Mouse (Mus musculus): ENCODE results near the gene Slc9a3r1. TPM values are rescaled to one million over a fixed set of nuclear protein-coding genes. Genes with fewer than 3 reads are reported as not detected.

Gene Slc9a3r1
- polyA plus RNA-seq, 1 experiment from 2014 or later: 165 TPM

DNA sequence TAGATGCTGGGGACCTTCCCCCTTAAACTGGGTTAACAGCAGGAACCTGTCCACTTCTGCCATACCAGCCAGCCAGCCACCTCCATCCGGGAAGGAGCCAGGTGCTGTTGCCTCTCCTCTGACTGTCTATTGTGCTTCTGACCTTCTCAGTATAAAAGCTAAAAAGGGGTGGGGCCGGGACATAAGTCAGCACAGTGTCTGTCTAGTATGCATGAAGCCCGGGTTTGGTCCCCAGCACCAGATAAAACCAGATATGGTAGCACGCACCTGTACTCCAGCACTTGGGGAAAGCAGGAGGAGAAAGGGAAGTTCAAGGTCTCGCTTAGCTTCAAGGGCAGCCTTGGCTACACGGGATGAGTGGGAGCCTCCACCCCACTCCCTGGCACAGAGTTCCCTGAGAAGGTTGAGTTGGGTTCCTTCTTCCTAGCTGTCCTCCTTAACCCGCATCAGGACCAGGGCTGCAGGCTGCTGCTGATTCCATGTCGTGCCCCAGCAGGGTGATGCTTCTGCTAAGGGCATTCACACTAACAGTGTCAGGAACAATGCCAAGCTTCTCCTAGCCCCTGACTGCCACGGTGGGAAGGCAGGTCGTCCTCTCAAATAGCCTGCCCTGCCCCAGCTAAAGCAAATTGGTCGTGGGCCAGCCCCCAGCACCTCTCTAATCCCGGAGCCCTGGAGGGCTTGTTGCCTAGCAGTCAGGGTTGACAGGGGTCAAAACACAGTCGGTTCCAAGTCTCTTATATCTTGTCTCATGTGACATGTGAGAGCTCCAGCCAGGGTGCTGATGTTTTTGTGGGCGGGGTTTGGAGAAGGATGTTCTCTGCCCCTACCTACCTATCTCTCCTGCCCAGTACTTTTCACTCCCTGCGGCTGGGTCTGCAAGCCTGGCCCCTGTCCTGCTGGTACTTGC is 66.1 kb downstream of the Slc9a3r1 start:
- 48% methylated on average over 15 of the region's 15 CpGs for WGBS
- no peaks in the 10 kb centered on the region for H3K36me3 ChIP-seq (ENCODE audit: control insufficient read depth, insufficient read depth, low read length)
- H3K4me2 ChIP-seq (ENCODE audit: low read length): no peak overlapping the region
- DNase-seq (ENCODE audit: low spot score) (no peak), ATAC-seq (replicated peaks; ENCODE audit: low FRiP score, low TSS enrichment, low read depth) (no peak)
- H3K9ac ChIP-seq (ENCODE audit: low read length): no peak overlapping the region
- no peak overlapping the region for H3K4me3 ChIP-seq (ENCODE audit: low read depth, low read length)
- H3K4me1 ChIP-seq (replicated peaks; ENCODE audit: control insufficient read depth, insufficient read depth, low read length): peaks cover 11% of the 10 kb centered on the region
- H3K9me3 ChIP-seq (ENCODE audit: control insufficient read depth, low read length): no peaks in the 10 kb centered on the region
- no peak overlapping the region for H3K27ac ChIP-seq (ENCODE audit: low read depth)
- no peaks in the 10 kb centered on the region; the same call in 1 of the 2 replicates for H3K27me3 ChIP-seq (replicated peaks; ENCODE audit: control insufficient read depth, insufficient read depth, low read length)

Other genes with a start within 250 kb of the Slc9a3r1 start
- gene Cd300lb, start 229.0 kb upstream of the Slc9a3r1 start, polyA plus RNA-seq (2014; fragmentation: Nextera tagmentation; extraction: Ambion mirVana): 0.20 and 0.36 TPM in 2 replicates
- not detected in 2 replicates for gene Cd300c, start 194.2 kb upstream of the Slc9a3r1 start, polyA plus RNA-seq (2014; fragmentation: Nextera tagmentation; extraction: Ambion mirVana)
- 0.13 and 0.15 TPM in 2 replicates for gene Cd300ld, start 173.4 kb upstream of the Slc9a3r1 start, polyA plus RNA-seq (2014; fragmentation: Nextera tagmentation; extraction: Ambion mirVana)
- gene Cd300c2, start 161.5 kb upstream of the Slc9a3r1 start, polyA plus RNA-seq (2014; fragmentation: Nextera tagmentation; extraction: Ambion mirVana): 1.7 and 3.0 TPM in 2 replicates
- not detected in 2 replicates for gene Cd300ld2, start 147.1 kb upstream of the Slc9a3r1 start, polyA plus RNA-seq (2014; fragmentation: Nextera tagmentation; extraction: Ambion mirVana)
- gene Cd300ld4, start 136.3 kb upstream of the Slc9a3r1 start, polyA plus RNA-seq (2014; fragmentation: Nextera tagmentation; extraction: Ambion mirVana): not detected in 2 replicates
- gene Cd300ld5, start 125.6 kb upstream of the Slc9a3r1 start, polyA plus RNA-seq (2014; fragmentation: Nextera tagmentation; extraction: Ambion mirVana): not detected in 2 replicates
- not detected in 2 replicates for gene Cd300ld3, start 114.9 kb upstream of the Slc9a3r1 start, polyA plus RNA-seq (2014; fragmentation: Nextera tagmentation; extraction: Ambion mirVana)
- gene Cd300e, start 101.2 kb upstream of the Slc9a3r1 start, polyA plus RNA-seq (2014; fragmentation: Nextera tagmentation; extraction: Ambion mirVana): 0.08 and 0.19 TPM in 2 replicates
- 3.3 and 5.0 TPM in 2 replicates for gene Rab37, start 71.9 kb upstream of the Slc9a3r1 start, polyA plus RNA-seq (2014; fragmentation: Nextera tagmentation; extraction: Ambion mirVana)
- 0.27 and 1.0 TPM in 2 replicates for gene Cd300lf, start 29.3 kb upstream of the Slc9a3r1 start, polyA plus RNA-seq (2014; fragmentation: Nextera tagmentation; extraction: Ambion mirVana)
- gene Tmem104, start 24.1 kb downstream of the Slc9a3r1 start, polyA plus RNA-seq (2014; fragmentation: Nextera tagmentation; extraction: Ambion mirVana): 7.0 and 8.3 TPM in 2 replicates
- gene Nat9, start 24.5 kb downstream of the Slc9a3r1 start, polyA plus RNA-seq (2014; fragmentation: Nextera tagmentation; extraction: Ambion mirVana): 16.4 and 16.7 TPM in 2 replicates
- gene Grin2c, start 103.9 kb downstream of the Slc9a3r1 start, polyA plus RNA-seq (2014; fragmentation: Nextera tagmentation; extraction: Ambion mirVana): not detected in 2 replicates
- gene Fdxr, start 113.7 kb downstream of the Slc9a3r1 start, polyA plus RNA-seq (2014; fragmentation: Nextera tagmentation; extraction: Ambion mirVana): 11.3 and 14.2 TPM in 2 replicates
- 1.4 and 1.6 TPM in 2 replicates for gene Fads6, start 134.3 kb downstream of the Slc9a3r1 start, polyA plus RNA-seq (2014; fragmentation: Nextera tagmentation; extraction: Ambion mirVana)
- not detected in 2 replicates for gene Otop2, start 143.8 kb downstream of the Slc9a3r1 start, polyA plus RNA-seq (2014; fragmentation: Nextera tagmentation; extraction: Ambion mirVana)
- 0.14 TPM in 1 of 2 replicates, not detected in the other for gene Ush1g, start 158.7 kb downstream of the Slc9a3r1 start, polyA plus RNA-seq (2014; fragmentation: Nextera tagmentation; extraction: Ambion mirVana)
- 0.36 and 0.65 TPM in 2 replicates for gene Otop3, start 171.4 kb downstream of the Slc9a3r1 start, polyA plus RNA-seq (2014; fragmentation: Nextera tagmentation; extraction: Ambion mirVana)
- gene Hid1, start 204.4 kb downstream of the Slc9a3r1 start, polyA plus RNA-seq (2014; fragmentation: Nextera tagmentation; extraction: Ambion mirVana): 11.5 and 14.4 TPM in 2 replicates
- 10.6 and 11.6 TPM in 2 replicates for gene Cdr2l, start 218.6 kb downstream of the Slc9a3r1 start, polyA plus RNA-seq (2014; fragmentation: Nextera tagmentation; extraction: Ambion mirVana)
- gene Mrpl58, start 240.4 kb downstream of the Slc9a3r1 start, polyA plus RNA-seq (2014; fragmentation: Nextera tagmentation; extraction: Ambion mirVana): 218 and 224 TPM in 2 replicates

Measured in intestine, embryonic 14.5 days (tissue).